Mouse (Mus musculus) C2C12 (cell line): ENCODE data around the gene Vnn3.

Source experiments
- CEBPB ChIP-seq: IDR thresholded peaks from one replicate; pipeline ENCODE4 v1.6.1; 2011; ENCODE audit warnings: low read depth, mild to moderate bottlenecking, control low read depth, moderate library complexity
- CTCF ChIP-seq: IDR thresholded peaks from one replicate; pipeline ENCODE4 v1.5.1; 2011; ENCODE audit not compliant: control insufficient read depth, insufficient read depth, insufficient read length
- MAX ChIP-seq: IDR thresholded peaks from one replicate; pipeline ENCODE4 v1.6.1; 2011; ENCODE audit warnings: mild to moderate bottlenecking, control low read depth
- MYOG ChIP-seq: IDR thresholded peaks from one replicate; pipeline ENCODE4 v1.6.1; 2011; ENCODE audit not compliant: control insufficient read depth, insufficient read length; ENCODE audit errors: extremely low read depth
- USF1 ChIP-seq: IDR thresholded peaks from one replicate; pipeline ENCODE4 v1.6.1; 2011; ENCODE audit warnings: low read depth, mild to moderate bottlenecking, control low read depth, moderate library complexity

DNA sequence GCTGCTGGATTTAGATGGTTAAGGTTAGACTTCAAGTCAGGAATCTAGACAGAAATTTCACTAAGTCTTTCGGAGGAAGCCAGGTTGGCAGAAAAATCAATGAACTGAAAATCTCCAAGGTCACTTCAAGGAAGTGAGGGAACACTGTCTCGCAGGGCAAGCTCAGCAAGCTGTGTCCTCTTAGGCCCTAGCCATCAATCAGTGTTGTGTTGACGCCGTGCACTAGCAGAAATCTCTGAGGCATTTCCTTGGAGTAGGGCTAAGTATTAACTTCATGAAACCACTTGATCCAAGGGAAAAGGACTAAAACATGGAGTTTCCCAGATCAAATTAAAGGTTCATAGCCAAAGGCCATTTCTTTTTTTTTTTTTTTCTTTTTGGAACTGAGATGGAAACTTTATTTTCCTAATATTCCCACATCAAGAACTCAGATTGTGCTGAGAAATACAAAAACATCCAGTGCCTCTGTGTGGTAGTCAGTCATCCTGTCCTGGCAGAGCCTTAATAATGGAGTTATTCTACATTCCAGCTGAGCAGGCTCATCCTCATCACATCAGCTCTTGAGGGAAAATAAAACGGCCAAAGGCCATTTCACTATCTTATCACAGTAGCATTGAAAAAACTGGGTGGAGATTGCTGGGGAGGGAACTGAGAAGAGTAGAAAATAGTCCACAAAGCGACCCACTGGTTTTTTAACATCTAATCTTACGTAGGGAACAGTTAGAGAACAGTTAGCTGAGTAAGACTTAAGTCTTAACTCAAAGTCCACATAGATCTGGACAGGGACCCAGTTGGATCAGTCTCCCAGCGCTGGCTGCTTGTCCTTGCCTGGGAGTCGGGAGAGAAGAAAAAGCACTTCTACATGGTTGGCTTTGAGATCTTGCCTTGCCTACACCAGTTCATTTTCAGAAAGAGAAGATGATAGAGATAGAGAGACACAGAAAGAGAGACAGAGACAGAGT is 15.0 kb upstream of the Vnn3 start:
- TF ChIP-seq CTCF (no peak), CEBPB (no peak), MYOG (no peak), USF1 (no peak), MAX (no peak)
